Mouse (Mus musculus) lung, postnatal 0 days (tissue): ENCODE data around the gene Art2b.
"Not testable (repeated sequence)": the region's sequence is repeated elsewhere in the genome, so short reads cannot be mapped to it uniquely, and the experiment has no call there.

Experiments
- CTCF ChIP-seq: IDR thresholded peaks from 2 replicates; pipeline ENCODE4 v1.5.1; 2016; ENCODE audit warnings: antibody characterized with exemption, mild to moderate bottlenecking
- EP300 ChIP-seq: IDR thresholded peaks from 2 replicates; pipeline ENCODE4 v1.6.1; 2016; ENCODE audit warnings: antibody characterized with exemption, mild to moderate bottlenecking, control low read depth

- TF ChIP-seq EP300, CTCF: not testable (repeated sequence)
These were observed 1.1 kb downstream of the Art2b start for GRCm38 (mm10) chr7:101584271-101584670.
